Mouse (Mus musculus) heart, postnatal 36 days (tissue): Measurements from ENCODE around the gene Plxna1. TPM values are rescaled to one million over a fixed set of nuclear protein-coding genes. Genes with fewer than 3 reads are reported as not detected.

Experiments used
- DNase-seq, 2 experiments: peaks; one replicate each; pipeline ENCODE4 v3.0.0; 2021 to 2022
- intact Hi-C: fragments of 180-260 bp; cut with DNase I; formaldehyde crosslinking; loops from one replicate; pipeline ENCODE4 v1.15.1; 2025
- total RNA-seq, 2 experiments: library from RNA; stranded (reverse); gene quantifications; 2 replicates each; pipeline ENCODE4 v1.2.3; 2021

Gene Plxna1
- total RNA-seq, 2 experiments from 2014 or later = 18.9 to 21.9 TPM

- intact Hi-C loops = loop anchor here (5.0 kb wide), 1 partner anchor 411 kb away; no protein-coding TSS in a partner anchor
- DNase-seq = no peak
Observed at GRCm38 (mm10) chr6:89338733-89339132, 23.7 kb downstream of the Plxna1 start.

GRCm38 (mm10) chr6:89337574-89337973, 24.8 kb downstream of the Plxna1 start:
- no peak for DNase-seq
- intact Hi-C loops = loop anchor here (5.0 kb wide), 1 partner anchor 410 kb away; no protein-coding TSS in a partner anchor

GRCm38 (mm10) chr6:89333964-89334702, 28.3 kb downstream of the Plxna1 start:
- no peak for DNase-seq
- intact Hi-C loops = no loop called here

GRCm38 (mm10) chr6:89330957-89331356, 31.5 kb downstream of the Plxna1 start:
- no peak for DNase-seq
- intact Hi-C loops = no loop called here

GRCm38 (mm10) chr6:89328634-89329033, 33.8 kb downstream of the Plxna1 start:
- DNase-seq = no peak
- intact Hi-C loops = no loop called here

- intact Hi-C loops = no loop called here
- no peak for DNase-seq
Observed at GRCm38 (mm10) chr6:89327746-89328491, 34.5 kb downstream of the Plxna1 start.

- DNase-seq = no peak
- intact Hi-C loops = no loop called here
Observed at GRCm38 (mm10) chr6:89324842-89325241, 37.6 kb downstream of the Plxna1 start.

- intact Hi-C loops = no loop called here
- no peak for DNase-seq
Observed at GRCm38 (mm10) chr6:89315263-89315662, 47.2 kb downstream of the Plxna1 start.

GRCm38 (mm10) chr6:89311518-89311917, 50.9 kb downstream of the Plxna1 start:
- intact Hi-C loops = no loop called here
- no peak for DNase-seq

- no peak for DNase-seq
Observed at GRCm38 (mm10) chr6:89310236-89310635, 52.2 kb downstream of the Plxna1 start.

GRCm38 (mm10) chr6:89308213-89308973, 54.0 kb downstream of the Plxna1 start:
- DNase-seq = no peak
- intact Hi-C loops = no loop called here

More at GRCm38 (mm10) chr6:89310236-89310635, 52.2 kb downstream of the Plxna1 start:
- intact Hi-C loops = no loop called here

- intact Hi-C loops = no loop called here
Observed at GRCm38 (mm10) chr6:89304375-89305058, 57.9 kb downstream of the Plxna1 start.

GRCm38 (mm10) chr6:89299818-89300217, 62.6 kb downstream of the Plxna1 start:
- intact Hi-C loops = no loop called here
- no peak for DNase-seq

More at GRCm38 (mm10) chr6:89304375-89305058, 57.9 kb downstream of the Plxna1 start:
- DNase-seq = no peak

- intact Hi-C loops = no loop called here
- no peak for DNase-seq
Observed at GRCm38 (mm10) chr6:89296909-89297695, 65.3 kb downstream of the Plxna1 start.

- intact Hi-C loops = no loop called here
- DNase-seq = no peak
Observed at GRCm38 (mm10) chr6:89296001-89296709, 66.3 kb downstream of the Plxna1 start.

- no peak for DNase-seq
- intact Hi-C loops = no loop called here
Observed at GRCm38 (mm10) chr6:89294621-89295020, 67.8 kb downstream of the Plxna1 start.

GRCm38 (mm10) chr6:89291494-89291893, 70.9 kb downstream of the Plxna1 start:
- intact Hi-C loops = no loop called here
- DNase-seq = no peak

GRCm38 (mm10) chr6:89288156-89288555, 74.3 kb downstream of the Plxna1 start:
- intact Hi-C loops = no loop called here

More at GRCm38 (mm10) chr6:89288156-89288555, 74.3 kb downstream of the Plxna1 start:
- no peak for DNase-seq
